Mouse (Mus musculus) embryonic fibroblast, embryonic 13.5 days (primary cell): Measurements from ENCODE around the gene Rslcan18.

Experiments used
- CTCF ChIP-seq: IDR thresholded peaks from 2 replicates; pipeline ENCODE4 v1.5.1; 2011; ENCODE audit warnings: mild to moderate bottlenecking, control low read depth, low read length, moderate library complexity, borderline replicate concordance; ENCODE audit not compliant: insufficient read depth
- POLR2A ChIP-seq: IDR thresholded peaks from 2 replicates; pipeline ENCODE4 v1.6.1; 2011; ENCODE audit warnings: low read depth, mild to moderate bottlenecking, control low read depth, low read length, moderate library complexity

- TF ChIP-seq CTCF, result no peak
- TF ChIP-seq POLR2A, result peak; percentile 41
Observed at GRCm38 (mm10) chr13:67128038-67128721, 12.1 kb upstream of the Rslcan18 start.
